Mouse (Mus musculus) CH12.LX (cell line): ENCODE data around the gene Kdm4c. TPM values are rescaled to one million over a fixed set of nuclear protein-coding genes. Genes with fewer than 3 reads are reported as not detected.

Experiments used
- DNase-seq: peaks from one replicate; pipeline ENCODE4 v3.0.0-alpha.2; 2013; ENCODE audit errors: extremely low read depth
- H3K27ac ChIP-seq: 2 replicates; pipeline ENCODE4 v1.5.1; 2012; ENCODE audit warnings: low read depth, mild to moderate bottlenecking, control low read depth, moderate library complexity; ENCODE audit not compliant: insufficient read depth
- H3K27me3 ChIP-seq: replicated peaks from 2 replicates; pipeline ENCODE3; 2012; ENCODE audit warnings: inconsistent platforms
- H3K36me3 ChIP-seq, 2 experiments: replicated peaks in 1 of 2; 2 replicates each; pipeline versions ENCODE3 to v1.6.1; 2012; ENCODE audit warnings: inconsistent platforms in 1 of 2, low read length in 1 of 2, mild to moderate bottlenecking in 1 of 2, mixed read lengths in 1 of 2, moderate library complexity in 1 of 2; ENCODE audit not compliant: control insufficient read depth in 1 of 2, insufficient read depth in 1 of 2
- H3K4me1 ChIP-seq, 2 experiments: 2 replicates each; pipeline ENCODE4 v1.6.1; 2012; ENCODE audit warnings: inconsistent platforms in 1 of 2, moderate library complexity in 1 of 2; ENCODE audit not compliant: insufficient read depth in 2 of 2, control insufficient read depth in 1 of 2
- H3K4me2 ChIP-seq: 2 replicates; pipeline ENCODE4 v1.6.1; 2012; ENCODE audit warnings: low read depth, mild to moderate bottlenecking, control low read depth; ENCODE audit not compliant: poor library complexity, insufficient read depth, severe bottlenecking
- H3K4me3 ChIP-seq, 3 experiments: fragments of 150-350 bp in 1 of 3; sonication (generic) in 1 of 3; replicated peaks in 1 of 3; 2 replicates each; pipeline versions ENCODE3 to v1.5.1; 2011 to 2012; ENCODE audit warnings: low read depth in 2 of 3, low read length in 2 of 3, mild to moderate bottlenecking in 2 of 3, moderate library complexity in 2 of 3, control low read depth in 1 of 3, improper control_type of control experiment in 1 of 3, inconsistent platforms in 1 of 3, mixed read lengths in 1 of 3; ENCODE audit not compliant: poor library complexity in 1 of 3
- H3K79me2 ChIP-seq: replicated peaks from 2 replicates; pipeline ENCODE4 v1.6.1; 2012; ENCODE audit warnings: mild to moderate bottlenecking, moderate library complexity; ENCODE audit not compliant: control insufficient read depth, poor library complexity, insufficient read depth, severe bottlenecking; ENCODE audit errors: extremely low read depth
- H3K9ac ChIP-seq: 2 replicates; pipeline ENCODE4 v1.6.1; 2012; ENCODE audit warnings: low read depth, mild to moderate bottlenecking, control low read depth, moderate library complexity; ENCODE audit not compliant: insufficient read depth
- H3K9me3 ChIP-seq: replicated peaks from 2 replicates; pipeline ENCODE3; 2012; ENCODE audit warnings: low read length, inconsistent platforms, mixed read lengths
- BHLHE40 ChIP-seq: IDR thresholded peaks from 2 replicates; pipeline ENCODE4 v1.6.1; 2011; ENCODE audit warnings: mild to moderate bottlenecking, low read depth, low read length, improper control_type of control experiment
- CHD1 ChIP-seq: IDR thresholded peaks from 2 replicates; pipeline ENCODE4 v1.6.1; 2012; ENCODE audit warnings: low read depth, low read length, improper control_type of control experiment, inconsistent platforms
- CHD2 ChIP-seq: IDR thresholded peaks from 2 replicates; pipeline ENCODE4 v1.6.1; 2011; ENCODE audit warnings: low read length, improper control_type of control experiment
- CTCF ChIP-seq, 2 experiments: IDR thresholded peaks in 1 of 2; conservative IDR thresholded peaks in 1 of 2; 2 replicates each; pipeline ENCODE4 v1.5.1; 2011 to 2012; ENCODE audit warnings: low read depth in 2 of 2, low read length in 2 of 2, improper control_type of control experiment in 1 of 2, inconsistent platforms in 1 of 2, mild to moderate bottlenecking in 1 of 2, moderate library complexity in 1 of 2
- ELF1 ChIP-seq: IDR thresholded peaks from 2 replicates; pipeline ENCODE4 v1.6.1; 2014; ENCODE audit warnings: low read depth, mild to moderate bottlenecking, inconsistent platforms, low read length, improper control_type of control experiment
- EP300 ChIP-seq: IDR thresholded peaks from 2 replicates; pipeline ENCODE4 v1.6.1; 2011; ENCODE audit warnings: low read length, improper control_type of control experiment
- HCFC1 ChIP-seq: IDR thresholded peaks from 2 replicates; pipeline ENCODE4 v1.6.1; 2012; ENCODE audit warnings: low read depth, mild to moderate bottlenecking, inconsistent platforms, low read length, improper control_type of control experiment
- IRF4 ChIP-seq: IDR thresholded peaks from 2 replicates; pipeline ENCODE4 v1.6.1; 2014; ENCODE audit warnings: low read depth, mild to moderate bottlenecking, inconsistent platforms, low read length, improper control_type of control experiment
- JUN ChIP-seq: IDR thresholded peaks from 2 replicates; pipeline ENCODE4 v1.6.1; 2011; ENCODE audit warnings: low read depth, mild to moderate bottlenecking, low read length, improper control_type of control experiment, moderate library complexity; ENCODE audit not compliant: insufficient read depth
- JUND ChIP-seq: conservative IDR thresholded peaks from 2 replicates; pipeline ENCODE4 v1.6.1; 2011; ENCODE audit warnings: low read depth, low read length, improper control_type of control experiment
- KAT2A ChIP-seq: IDR thresholded peaks from 2 replicates; pipeline ENCODE4 v1.6.1; 2012; ENCODE audit warnings: low read length, improper control_type of control experiment, inconsistent platforms; ENCODE audit not compliant: insufficient replicate concordance
- MAFK ChIP-seq: IDR thresholded peaks from 2 replicates; pipeline ENCODE4 v1.6.1; 2011; ENCODE audit warnings: low read length, improper control_type of control experiment; ENCODE audit not compliant: insufficient replicate concordance
- MAX ChIP-seq: IDR thresholded peaks from 2 replicates; pipeline ENCODE4 v1.6.1; 2011; ENCODE audit warnings: low read length, improper control_type of control experiment
- MAZ ChIP-seq: IDR thresholded peaks from 2 replicates; pipeline ENCODE4 v1.6.1; 2012; ENCODE audit warnings: low read depth, mild to moderate bottlenecking, inconsistent platforms, low read length, improper control_type of control experiment, moderate library complexity
- MEF2A ChIP-seq: IDR thresholded peaks from 2 replicates; pipeline ENCODE4 v1.6.1; 2014; ENCODE audit warnings: low read depth, mild to moderate bottlenecking, inconsistent platforms, low read length, improper control_type of control experiment, borderline replicate concordance
- MYC ChIP-seq: IDR thresholded peaks from 2 replicates; pipeline ENCODE4 v1.6.1; 2011; ENCODE audit warnings: low read depth, mild to moderate bottlenecking, improper control_type of control experiment, low read length
- NELFE ChIP-seq: IDR thresholded peaks from 2 replicates; pipeline ENCODE4 v1.6.1; 2011; ENCODE audit warnings: low read depth, low read length, improper control_type of control experiment
- NRF1 ChIP-seq: IDR thresholded peaks from 2 replicates; pipeline ENCODE4 v1.6.1; 2014; ENCODE audit warnings: low read depth, mild to moderate bottlenecking, inconsistent platforms, low read length, improper control_type of control experiment, moderate library complexity
- PAX5 ChIP-seq: IDR thresholded peaks from 2 replicates; pipeline ENCODE4 v1.6.1; 2012; ENCODE audit warnings: low read length, inconsistent platforms, mixed read lengths
- POLR2A ChIP-seq: IDR thresholded peaks from 2 replicates; pipeline ENCODE4 v1.6.1; 2011; ENCODE audit warnings: low read depth, mild to moderate bottlenecking, improper control_type of control experiment, low read length
- POLR2AphosphoS2 ChIP-seq: IDR thresholded peaks from 2 replicates; pipeline ENCODE4 v1.6.1; 2011; ENCODE audit warnings: low read depth, low read length, improper control_type of control experiment
- RCOR1 ChIP-seq: conservative IDR thresholded peaks from 2 replicates; pipeline ENCODE4 v1.6.1; 2012; ENCODE audit warnings: low read depth, mild to moderate bottlenecking, inconsistent platforms, low read length, improper control_type of control experiment
- SIN3A ChIP-seq: IDR thresholded peaks from 2 replicates; pipeline ENCODE4 v1.6.1; 2012; ENCODE audit warnings: low read length, improper control_type of control experiment, inconsistent platforms
- SMC3 ChIP-seq: IDR thresholded peaks from 2 replicates; pipeline ENCODE4 v1.6.1; 2011; ENCODE audit warnings: low read depth, low read length, improper control_type of control experiment
- TBP ChIP-seq: conservative IDR thresholded peaks from 2 replicates; pipeline ENCODE4 v1.6.1; 2011; ENCODE audit warnings: low read depth, low read length, improper control_type of control experiment
- TCF12 ChIP-seq: IDR thresholded peaks from 2 replicates; pipeline ENCODE4 v1.6.1; 2014; ENCODE audit warnings: low read depth, mild to moderate bottlenecking, inconsistent platforms, low read length, improper control_type of control experiment
- UBTF ChIP-seq: IDR thresholded peaks from 2 replicates; pipeline ENCODE4 v1.6.1; 2012; ENCODE audit warnings: low read depth, mild to moderate bottlenecking, inconsistent platforms, low read length, improper control_type of control experiment, moderate library complexity
- USF1 ChIP-seq: IDR thresholded peaks from 2 replicates; pipeline ENCODE4 v1.6.1; 2014; ENCODE audit warnings: low read depth, mild to moderate bottlenecking, inconsistent platforms, low read length, improper control_type of control experiment
- USF2 ChIP-seq: conservative IDR thresholded peaks from 2 replicates; pipeline ENCODE4 v1.6.1; 2011; ENCODE audit warnings: low read depth, low read length, improper control_type of control experiment
- ZC3H11A ChIP-seq: IDR thresholded peaks from 2 replicates; pipeline ENCODE4 v1.6.1; 2012; ENCODE audit warnings: low read depth, mild to moderate bottlenecking, inconsistent platforms, low read length, improper control_type of control experiment
- ZNF384 ChIP-seq: IDR thresholded peaks from 2 replicates; pipeline ENCODE4 v1.6.1; 2012; ENCODE audit warnings: low read depth, low read length, improper control_type of control experiment, inconsistent platforms
- dilution Hi-C: fragments of 300-500 bp; cut with MboI; formaldehyde crosslinking; loops from 2 replicates; pipeline ENCODE4 v1.14.3; 2020; ENCODE audit warnings: low sequenced_read_pairs; ENCODE audit not compliant: extremely low pct_unique_long_range_greater_than_20kb, extremely low pct_ligation_motif_present
- in situ Hi-C: fragments of 300-500 bp; cut with MboI; formaldehyde crosslinking; loops from 3 replicates; pipeline ENCODE4 v1.14.3; 2019; ENCODE audit warnings: low sequenced_read_pairs, low pct_ligation_motif_present, low pct_unique_long_range_greater_than_20kb, mixed read lengths
- polyA plus RNA-seq: library from polyadenylated mRNA; unstranded; fragments of >175 nt; gene quantifications from 2 replicates; pipeline ENCODE4 v1.2.1, GENCODE M21; 2012; ENCODE audit warnings: low read depth; ENCODE audit not compliant: insufficient read length
- total RNA-seq, 2 experiments: library from RNA; depleted of rRNA; stranded (reverse); fragments of 300-350 nt in 1 of 2; fragments of >200 nt in 1 of 2; gene quantifications; 2 replicates each; pipeline ENCODE4 v1.2.3; 2012 to 2014

Kdm4c gene
- total and polyA plus RNA-seq, 3 experiments = 8.1 to 14.4 (median 12.2) TPM

GRCm38 (mm10) chr4:74233534-74233933 lies 8.8 kb upstream of the Kdm4c start:
- no peak for DNase-seq
- H3K79me2 ChIP-seq = no peaks in the 10 kb centered on the region
- no peak overlapping the region for H3K4me2 ChIP-seq
- no peak overlapping the region for H3K9ac ChIP-seq
- H3K27me3 ChIP-seq = no peaks in the 10 kb centered on the region
- peaks cover 4 to 5% of the 10 kb centered on the region in 2 experiments; a peak in 3 of 4 replicates for H3K4me1 ChIP-seq
- H3K27ac ChIP-seq = no peak overlapping the region
- dilution Hi-C loops (no loop called here), in situ Hi-C loops (no loop called here)
- H3K9me3 ChIP-seq = no peaks in the 10 kb centered on the region
- no peak overlapping the region for H3K4me3 ChIP-seq
- H3K36me3 ChIP-seq = no peaks in the 10 kb centered on the region
- TF ChIP-seq CTCF (conservative IDR thresholded peaks at IDR 0.05 in 1 of 2, IDR thresholded peaks at IDR 0.05 in 1 of 2; ENCODE audit: low read depth in 2 of 2, low read length in 2 of 2) (no peak), PAX5 (no peak), RCOR1 (no peak), JUND (no peak), MEF2A (no peak), ELF1 (no peak)

DNA sequence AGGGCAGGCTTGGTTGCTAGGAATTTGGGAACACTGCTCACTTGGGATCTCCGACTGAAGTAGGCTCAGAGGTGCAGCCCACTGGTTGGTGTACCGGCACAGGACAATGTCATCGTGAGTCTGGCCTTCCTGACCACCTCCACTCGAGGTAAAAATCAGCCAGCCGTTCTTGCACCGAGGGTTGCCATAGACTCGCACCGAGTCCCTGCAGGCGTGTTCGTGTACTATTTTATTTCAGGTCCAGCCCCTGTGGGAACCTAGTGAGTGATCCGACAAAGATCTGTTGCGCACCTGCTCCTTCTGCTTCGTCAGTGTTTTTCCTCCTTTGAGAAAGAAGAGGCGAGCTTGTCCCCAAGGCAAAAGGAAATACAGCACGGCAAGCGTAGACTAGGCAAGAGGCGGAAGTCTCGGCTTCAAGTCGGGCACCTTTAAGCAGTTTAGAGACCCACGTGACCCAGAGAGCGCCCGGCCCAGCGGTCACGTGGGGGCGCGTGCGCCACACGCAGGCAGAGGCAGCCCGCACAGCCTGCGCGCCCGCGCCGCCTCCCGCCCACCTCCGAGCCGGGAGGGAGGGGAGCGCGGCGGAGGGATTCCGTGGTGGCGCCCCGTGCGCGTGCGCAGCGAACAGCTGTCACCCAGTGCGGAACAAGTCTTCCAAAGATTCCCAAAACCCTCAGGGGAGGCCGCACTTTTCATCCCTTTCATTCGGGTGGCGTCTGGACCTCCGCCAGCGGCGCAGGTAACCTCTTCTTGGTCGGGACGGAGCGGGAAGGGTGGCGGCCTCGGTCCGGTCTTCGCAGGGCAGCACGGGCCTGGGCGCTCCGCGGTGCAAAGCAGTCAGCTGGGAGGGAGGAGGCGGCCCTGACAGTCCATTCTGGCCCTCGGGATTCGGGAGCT lies 9.3 kb downstream of the Kdm4c start:
- in situ Hi-C loops (no loop called here), dilution Hi-C loops (no loop called here)
- DNase-seq = peak; percentile 91
- no peaks in the 10 kb centered on the region for H3K27me3 ChIP-seq
- no peaks in the 10 kb centered on the region for H3K36me3 ChIP-seq
- peak overlapping the region; percentile 18; the same call in 1 of the 2 replicates for H3K27ac ChIP-seq
- peak overlapping the region; percentile 81 for H3K9ac ChIP-seq
- H3K4me2 ChIP-seq = peak overlapping the region; percentile 81
- no peaks in the 10 kb centered on the region for H3K4me1 ChIP-seq
- H3K79me2 ChIP-seq = peaks cover 13% of the 10 kb centered on the region
- H3K9me3 ChIP-seq = no peaks in the 10 kb centered on the region
- peak overlapping the region; percentile 72 to 94 (median 73) for H3K4me3 ChIP-seq
- peak; percentile 97 for TF ChIP-seq TBP
- TF ChIP-seq ELF1 = peak; percentile 90
- 0 out of 2 replicates have a peak, but pooled peaks have one; percentile 48 for TF ChIP-seq KAT2A
- TF ChIP-seq ZC3H11A = no peak
- TF ChIP-seq UBTF = 0 out of 2 replicates have a peak, but pooled peaks have one; percentile 34
- no peak for TF ChIP-seq PAX5
- TF ChIP-seq MAZ = peak; percentile 96
- peak; percentile 90 for TF ChIP-seq SIN3A
- peak; percentile 99 for TF ChIP-seq BHLHE40
- no peak for TF ChIP-seq SMC3
- no peak for TF ChIP-seq RCOR1
- TF ChIP-seq CHD1 = 0 out of 2 replicates have a peak, but pooled peaks have one; percentile 43
- TF ChIP-seq USF2 = peak; percentile 98
- TF ChIP-seq CHD2 = no peak
- TF ChIP-seq IRF4 = peak; percentile 69
- peak; percentile 99 for TF ChIP-seq USF1
- peak; percentile 95 for TF ChIP-seq POLR2AphosphoS2
- TF ChIP-seq NELFE = peak; percentile 99
- no peak for TF ChIP-seq JUN
- peak; percentile 97 for TF ChIP-seq NRF1
- peak; percentile 54 for TF ChIP-seq HCFC1
- TF ChIP-seq MYC = 0 out of 2 replicates have a peak, but pooled peaks have one; percentile 47
- TF ChIP-seq POLR2A = peak; percentile 100
- peak; percentile 98 for TF ChIP-seq MAX
- TF ChIP-seq ZNF384 = no peak
- peak; percentile 86 for TF ChIP-seq TCF12
- TF ChIP-seq EP300 = no peak
- no peak for TF ChIP-seq MAFK
- TF ChIP-seq MEF2A = 0 out of 2 replicates have a peak, but pooled peaks have one; percentile 31
